Mouse (Mus musculus): ENCODE results near the gene Timmdc1. TPM values are rescaled to one million over a fixed set of nuclear protein-coding genes. Genes with fewer than 3 reads are reported as not detected.

Gene Timmdc1
- polyA plus RNA-seq, 1 experiment, result 10.0 TPM

DNA sequence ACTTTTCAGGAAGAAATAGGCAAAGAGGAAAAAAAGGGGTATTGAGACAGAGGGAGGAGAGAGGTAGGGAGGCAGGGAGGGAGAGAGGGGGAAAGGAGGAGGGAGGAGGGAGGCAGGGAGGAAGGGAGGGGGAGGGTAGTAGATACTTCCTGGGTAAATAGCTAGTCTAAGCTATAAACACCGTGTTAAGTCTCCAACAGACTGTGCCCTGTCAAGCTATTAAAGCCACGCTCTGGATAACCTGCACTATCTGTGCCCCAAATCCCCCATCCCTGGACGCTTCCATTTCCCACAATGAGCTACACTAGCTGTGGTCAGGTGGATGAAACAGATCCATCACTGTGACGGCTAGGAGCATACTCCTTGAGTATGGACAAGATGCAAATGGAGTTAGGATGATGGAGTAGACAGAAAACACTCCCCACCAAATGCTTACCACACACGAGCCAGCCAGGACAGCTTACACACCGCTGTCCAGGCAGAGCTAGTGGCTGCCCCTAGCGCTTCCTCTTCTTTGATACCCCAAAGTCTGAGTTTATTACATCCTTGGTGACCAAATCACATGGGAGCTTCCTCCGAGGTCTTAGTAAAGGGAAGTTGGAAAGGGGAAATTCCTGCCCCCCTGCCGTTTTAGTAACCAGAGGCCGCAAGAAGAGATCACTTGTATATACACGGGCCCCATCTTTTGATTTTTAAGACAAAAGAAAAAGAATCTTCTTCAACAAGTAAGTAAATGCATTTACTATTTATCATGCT is 65.5 kb downstream of the Timmdc1 start:
- no peak for DNase-seq
- Histone ChIP-seq H3K4me1 (ENCODE audit: control insufficient read depth, insufficient read depth, low read length) (no peaks in the 10 kb centered on the region; the same call in 1 of the 2 replicates), H3K4me3 (replicated peaks; ENCODE audit: extremely low read depth, low read depth, low read length) (no peak overlapping the region)
- 44% methylated on average over 11 of the region's 11 CpGs for WGBS
- no peak for TF ChIP-seq POLR2A (IDR thresholded peaks at IDR 0.05; ENCODE audit: borderline replicate concordance, extremely low read depth, low read depth, low read length)
- TF ChIP-seq CTCF (IDR thresholded peaks at IDR 0.05; ENCODE audit: insufficient read depth, low read length), result no peak

DNA sequence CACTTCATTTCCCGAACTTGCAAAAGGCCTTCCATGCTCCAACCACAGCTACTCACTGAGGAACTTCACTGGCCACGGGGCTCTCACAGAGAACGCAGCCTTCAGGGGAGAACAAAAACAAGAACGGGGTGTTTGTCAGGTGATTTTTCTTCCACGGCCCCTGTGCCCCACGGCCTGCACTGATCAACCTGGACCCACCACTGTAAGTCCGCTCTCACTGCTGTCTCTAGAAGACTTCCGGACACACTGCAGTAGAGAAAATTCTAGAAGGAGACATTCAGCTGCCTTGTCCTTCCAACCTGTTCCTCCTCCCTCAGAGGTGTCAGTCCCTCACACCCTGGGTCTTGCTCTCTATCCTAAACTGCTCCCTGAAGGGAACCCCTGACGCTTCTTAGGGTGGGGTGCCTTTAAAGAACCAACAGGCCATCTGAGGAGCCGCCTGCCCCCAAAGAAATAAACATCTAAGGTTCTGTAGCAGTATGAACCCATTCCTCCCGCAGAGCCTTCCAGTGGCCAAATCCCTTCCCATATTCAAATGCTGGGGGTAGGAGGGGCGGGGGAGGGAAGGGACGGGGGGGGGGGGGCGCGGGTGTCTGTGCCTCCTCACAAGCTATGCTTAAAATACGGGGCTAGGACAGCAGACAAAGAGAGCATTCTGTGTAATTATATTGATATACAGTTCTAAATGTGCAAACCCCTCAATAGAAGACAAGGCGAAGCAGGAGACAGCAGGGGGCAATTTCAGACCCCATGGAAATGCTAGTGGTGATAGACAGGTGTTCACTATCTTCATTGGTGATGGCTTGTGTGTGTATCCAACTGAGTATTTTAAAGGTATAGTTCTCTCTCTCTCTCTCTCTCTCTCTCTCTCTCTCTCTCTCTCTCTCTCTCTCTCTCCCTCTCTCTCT is 66.7 kb downstream of the Timmdc1 start, which contains the start of gene Cd80:
TSS of gene Cd80 (plus strand) at position 51 of the 908 bp plus-strand sequence.
- Histone ChIP-seq H3K4me3 (replicated peaks; ENCODE audit: extremely low read depth, low read depth, low read length) (no peak within 1 kb of the TSS), H3K4me1 (ENCODE audit: control insufficient read depth, insufficient read depth, low read length) (0 out of 2 replicates have a peak, but pooled peaks cover 2% of the 10 kb centered on the region)
- WGBS, result 63% methylated on average over 17 of the region's 17 CpGs
- no peak for DNase-seq
- TF ChIP-seq CTCF (IDR thresholded peaks at IDR 0.05; ENCODE audit: insufficient read depth, low read length), result no peak
- no peak for TF ChIP-seq POLR2A (IDR thresholded peaks at IDR 0.05; ENCODE audit: borderline replicate concordance, extremely low read depth, low read depth, low read length)

DNA sequence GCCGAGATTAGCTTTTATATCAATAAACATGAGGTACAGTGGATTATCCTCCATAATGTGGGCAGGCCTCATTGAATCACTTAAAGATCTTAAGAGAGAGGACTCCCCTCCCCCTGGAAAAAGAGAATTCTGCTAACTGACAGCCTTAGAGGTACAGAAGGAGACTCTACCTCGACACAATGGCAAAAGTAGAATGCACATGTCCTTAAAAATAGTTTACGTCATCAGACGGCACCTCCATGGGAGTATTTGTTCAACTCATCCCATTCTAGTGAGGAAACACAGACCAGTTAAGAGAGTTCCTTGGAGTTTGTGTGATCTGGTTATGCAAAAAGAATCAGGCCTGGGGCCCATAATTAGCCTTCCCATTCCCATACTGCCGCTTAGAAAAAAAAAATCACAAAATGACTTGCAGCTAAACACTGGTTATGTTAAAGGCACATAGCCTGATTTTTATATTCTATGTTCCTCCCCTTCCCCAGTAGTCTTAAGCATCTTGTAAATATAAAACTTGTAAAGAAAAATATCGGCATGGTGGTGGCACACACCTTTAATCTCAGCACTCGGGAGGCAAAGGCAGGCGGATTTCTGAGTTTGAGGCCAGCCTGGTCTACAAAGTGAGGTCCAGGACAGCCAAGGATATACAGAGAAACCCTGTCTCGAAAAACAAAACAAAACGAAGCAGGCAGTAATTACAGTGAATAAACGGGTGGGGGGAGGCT is 67.8 kb downstream of the Timmdc1 start:
- WGBS, result 75% methylated on average over 11 of the region's 11 CpGs
- TF ChIP-seq CTCF (IDR thresholded peaks at IDR 0.05; ENCODE audit: insufficient read depth, low read length), result no peak
- TF ChIP-seq POLR2A (IDR thresholded peaks at IDR 0.05; ENCODE audit: borderline replicate concordance, extremely low read depth, low read depth, low read length), result no peak
- Histone ChIP-seq H3K4me3 (replicated peaks; ENCODE audit: extremely low read depth, low read depth, low read length) (no peak overlapping the region), H3K4me1 (ENCODE audit: control insufficient read depth, insufficient read depth, low read length) (0 out of 2 replicates have a peak, but pooled peaks cover 2% of the 10 kb centered on the region)
- no peak for DNase-seq

DNA sequence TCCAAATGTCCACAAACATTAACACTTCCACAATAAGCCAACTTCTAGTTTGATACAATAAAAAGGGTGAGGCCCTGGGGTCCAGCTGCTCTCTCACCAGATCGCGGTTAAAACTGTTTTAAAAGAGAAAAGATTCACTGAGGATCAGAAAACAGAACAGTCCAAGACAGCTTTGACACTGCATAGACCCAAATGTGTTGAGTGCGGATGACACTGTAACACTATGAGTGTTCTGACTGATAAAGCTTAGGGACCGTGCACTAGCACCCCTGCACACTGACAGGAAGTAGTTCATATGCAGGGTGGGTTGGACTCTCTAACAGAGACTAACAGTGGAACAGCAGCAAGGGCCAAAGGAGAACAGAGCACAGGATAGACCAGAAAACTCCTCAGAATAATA is 68.5 kb downstream of the Timmdc1 start:
- Histone ChIP-seq H3K4me3 (replicated peaks; ENCODE audit: extremely low read depth, low read depth, low read length) (no peak overlapping the region), H3K4me1 (ENCODE audit: control insufficient read depth, insufficient read depth, low read length) (0 out of 2 replicates have a peak, but pooled peaks cover 2% of the 10 kb centered on the region)
- no peak for TF ChIP-seq CTCF (IDR thresholded peaks at IDR 0.05; ENCODE audit: insufficient read depth, low read length)
- TF ChIP-seq POLR2A (IDR thresholded peaks at IDR 0.05; ENCODE audit: borderline replicate concordance, extremely low read depth, low read depth, low read length), result no peak
- WGBS, result 91% methylated on average over 4 of the region's 4 CpGs
- DNase-seq, result no peak

DNA sequence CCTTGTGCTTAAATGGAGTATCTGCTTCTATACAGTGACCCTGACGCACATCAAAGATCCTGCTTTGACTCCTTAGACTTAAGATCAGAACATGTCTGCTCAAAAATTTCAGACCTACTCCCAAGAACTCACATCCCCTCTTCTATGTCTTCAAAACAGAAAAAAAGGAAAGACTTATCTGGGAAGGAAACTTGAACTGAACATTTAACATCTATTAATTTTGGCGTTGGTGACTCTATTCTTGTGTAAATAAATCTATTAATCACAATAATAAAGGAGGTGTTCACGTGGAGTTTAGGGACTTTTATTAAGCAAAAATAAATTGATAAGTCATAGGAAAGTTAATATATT is 69.3 kb downstream of the Timmdc1 start:
- 19% methylated on average over 3 of the region's 3 CpGs for WGBS
- 0 out of 2 replicates have a peak, but pooled peaks cover 2% of the 10 kb centered on the region for H3K4me1 ChIP-seq (ENCODE audit: control insufficient read depth, insufficient read depth, low read length)
- DNase-seq, result no peak
- H3K4me3 ChIP-seq (replicated peaks; ENCODE audit: extremely low read depth, low read depth, low read length), result peak overlapping the region; percentile 96
- TF ChIP-seq POLR2A (IDR thresholded peaks at IDR 0.05; ENCODE audit: borderline replicate concordance, extremely low read depth, low read depth, low read length) (no peak), CTCF (IDR thresholded peaks at IDR 0.05; ENCODE audit: insufficient read depth, low read length) (no peak)

DNA sequence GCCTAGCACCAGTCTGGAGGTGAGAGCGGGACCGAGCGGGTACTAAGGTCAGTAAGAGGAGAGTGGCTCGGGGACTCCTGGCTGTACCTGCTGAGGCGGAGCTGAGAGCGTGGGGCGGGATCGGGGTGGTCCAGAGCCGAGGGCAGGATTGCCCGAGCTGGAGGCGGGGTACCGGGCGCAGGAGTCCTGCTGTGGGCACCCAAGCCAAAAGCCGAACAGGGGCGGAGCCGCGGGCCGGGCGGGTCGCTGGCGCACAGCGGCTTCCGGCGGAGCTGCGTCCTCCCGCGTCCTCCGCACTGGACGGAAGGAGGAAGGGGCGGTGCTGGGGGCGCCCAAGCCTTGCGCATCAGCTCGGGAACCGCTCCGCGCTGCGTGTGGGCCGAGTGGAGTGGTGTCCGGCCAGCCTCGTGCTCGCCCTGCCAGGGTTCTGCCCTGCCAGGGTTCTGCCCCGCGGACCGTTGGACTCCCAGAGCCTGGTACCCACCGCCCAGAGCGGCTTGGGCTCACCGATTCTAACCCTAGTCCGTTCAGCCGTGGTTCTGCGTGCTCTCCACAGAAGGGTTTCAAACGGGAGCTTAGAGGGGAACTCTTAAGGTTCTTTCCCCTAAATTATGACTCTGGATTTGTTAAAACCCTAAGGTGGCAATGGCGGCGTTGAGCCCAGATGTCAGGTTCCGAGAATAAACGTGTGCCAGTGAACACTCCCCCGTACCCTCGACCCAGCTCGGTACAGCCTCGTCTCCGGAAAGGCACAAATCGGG is 69.8 kb downstream of the Timmdc1 start, which contains the start of gene Adprh:
TSS of gene Adprh (minus strand) at position 262 of the 761 bp plus-strand sequence.
- Histone ChIP-seq H3K4me1 (ENCODE audit: control insufficient read depth, insufficient read depth, low read length) (0 out of 2 replicates have a peak, but pooled peaks cover 2% of the 10 kb centered on the region), H3K4me3 (replicated peaks; ENCODE audit: extremely low read depth, low read depth, low read length) (peak within 1 kb of the TSS; percentile 96)
- TF ChIP-seq POLR2A (IDR thresholded peaks at IDR 0.05; ENCODE audit: borderline replicate concordance, extremely low read depth, low read depth, low read length) (peak; percentile 96), CTCF (IDR thresholded peaks at IDR 0.05; ENCODE audit: insufficient read depth, low read length) (no peak)
- DNase-seq, result peak; percentile 91
- WGBS, result 1% methylated on average over 61 of the region's 61 CpGs

DNA sequence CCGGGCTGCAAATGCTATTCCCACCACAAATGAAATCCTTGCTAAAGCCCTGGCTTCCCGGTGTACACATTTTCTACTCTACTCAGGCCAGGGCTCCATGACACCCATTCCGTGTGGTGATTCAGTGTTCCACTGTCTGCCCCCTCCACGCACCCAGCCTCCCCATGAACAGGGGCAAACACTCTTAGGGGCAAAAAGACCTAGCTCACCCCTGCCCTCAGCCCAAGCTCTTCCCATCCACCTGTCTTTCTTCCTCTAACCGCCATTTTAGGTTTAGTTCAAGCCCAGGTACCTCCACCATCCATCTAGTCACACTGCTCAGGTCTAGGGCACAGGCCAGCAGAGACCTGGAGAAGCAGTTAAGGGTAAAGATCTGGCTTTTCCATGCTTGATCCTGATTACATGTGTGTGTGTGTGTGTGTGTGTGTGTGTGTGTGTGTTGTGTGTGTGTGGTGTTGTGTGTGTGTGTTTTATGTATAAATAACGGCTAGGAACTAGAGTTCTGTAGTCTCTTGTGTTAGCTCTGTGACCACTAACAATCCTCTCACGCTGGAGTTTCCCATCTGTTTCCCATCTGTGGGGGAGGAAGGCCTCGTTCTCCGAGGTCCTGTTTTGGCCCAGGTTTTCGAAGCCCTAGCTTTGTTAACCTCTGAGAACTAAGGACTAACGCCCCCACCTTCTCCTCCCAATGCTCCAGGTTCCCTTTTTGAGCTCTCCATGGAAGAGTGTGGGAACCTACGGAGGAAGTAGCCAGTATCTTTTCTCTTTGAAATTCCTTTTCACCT is 70.8 kb downstream of the Timmdc1 start:
- no peak for TF ChIP-seq CTCF (IDR thresholded peaks at IDR 0.05; ENCODE audit: insufficient read depth, low read length)
- no peak for TF ChIP-seq POLR2A (IDR thresholded peaks at IDR 0.05; ENCODE audit: borderline replicate concordance, extremely low read depth, low read depth, low read length)
- DNase-seq, result peak; percentile 17
- Histone ChIP-seq H3K4me3 (replicated peaks; ENCODE audit: extremely low read depth, low read depth, low read length) (peak overlapping the region; percentile 84), H3K4me1 (ENCODE audit: control insufficient read depth, insufficient read depth, low read length) (0 out of 2 replicates have a peak, but pooled peaks cover 2% of the 10 kb centered on the region)
- 40% methylated on average over 12 of the region's 12 CpGs for WGBS

DNA sequence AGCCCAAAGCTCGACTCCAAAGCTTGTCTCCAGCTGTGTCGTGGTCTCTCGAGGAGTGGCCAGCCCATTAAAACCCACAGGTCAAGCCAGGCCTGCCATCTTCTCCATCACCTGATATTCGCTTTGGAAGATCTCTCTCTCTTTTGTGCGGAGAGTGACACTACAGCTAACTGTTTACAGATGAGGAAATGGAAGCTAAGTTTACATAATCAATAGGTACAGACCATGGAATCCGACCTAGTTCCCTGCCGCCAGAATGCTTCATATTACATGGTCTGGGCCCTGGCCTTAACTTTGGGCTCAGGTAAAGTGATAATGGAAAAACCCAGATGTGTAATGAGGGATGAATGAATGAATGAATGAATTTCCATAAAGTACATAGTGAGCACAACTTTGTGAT is 71.8 kb downstream of the Timmdc1 start:
- no peak for DNase-seq
- H3K4me1 ChIP-seq (ENCODE audit: control insufficient read depth, insufficient read depth, low read length), result 0 out of 2 replicates have a peak, but pooled peaks cover 2% of the 10 kb centered on the region
- WGBS, result 91% methylated on average over 7 of the region's 7 CpGs
- H3K4me3 ChIP-seq (replicated peaks; ENCODE audit: extremely low read depth, low read depth, low read length), result no peak overlapping the region
- TF ChIP-seq CTCF (IDR thresholded peaks at IDR 0.05; ENCODE audit: insufficient read depth, low read length) (no peak), POLR2A (IDR thresholded peaks at IDR 0.05; ENCODE audit: borderline replicate concordance, extremely low read depth, low read depth, low read length) (no peak)

Measured in lung, adult 2 months (tissue).